Mouse (Mus musculus) urinary bladder, postnatal 36 days (tissue): ENCODE measurements at regions not wholly inside any gene's neighbourhood (a gene's known extent, or its start where the extent isn't known, plus 50 kb on each side); places are given as distances from the start of the nearest gene placed in this dataset.

Experiments
- DNase-seq, 2 experiments: peaks; one replicate each; pipeline ENCODE4 v3.0.0; 2022; ENCODE audit warnings: low spot score in 2 of 2, mixed read lengths in 1 of 2

GRCm38 (mm10) chr4:125936357-125936756, 88.0 kb upstream of the Csf3r start:
- no peak for DNase-seq

- DNase-seq = no peak
Measured at GRCm38 (mm10) chr4:125938186-125938585, 86.2 kb upstream of the Csf3r start.

GRCm38 (mm10) chr4:125941266-125941665, 83.1 kb upstream of the Csf3r start:
- DNase-seq = no peak

- no peak for DNase-seq
Measured at GRCm38 (mm10) chr4:125941916-125942315, 82.4 kb upstream of the Csf3r start.

- DNase-seq = no peak
Measured at GRCm38 (mm10) chr4:125945062-125945461, 79.3 kb upstream of the Csf3r start.

GRCm38 (mm10) chr4:125959426-125959825, 64.9 kb upstream of the Csf3r start:
- DNase-seq = no peak

- DNase-seq = no peak
Measured at GRCm38 (mm10) chr4:125960704-125961279, 63.6 kb upstream of the Csf3r start.

- peak; percentile 68 to 73 for DNase-seq
Measured at GRCm38 (mm10) chr4:125962677-125963076, 61.7 kb upstream of the Csf3r start.
